Mouse (Mus musculus) NIH3T3 (cell line): ENCODE measurements around the gene Crhbp.
A peak's percentile ranks its signal among the peaks of the same experiment; 100 is the strongest.

Experiments used
- DNase-seq: peaks from one replicate; pipeline ENCODE4 v3.0.0-alpha.2; 2012; ENCODE audit warnings: low read depth

Crhbp gene

GRCm38 (mm10) chr13:95418575-95419203 is 26.0 kb downstream of the Crhbp start:
- DNase-seq: no peak

- DNase-seq: no peak
These were observed 32.5 kb downstream of the Crhbp start for GRCm38 (mm10) chr13:95412257-95412656.

- no peak for DNase-seq
These were observed 51.5 kb downstream of the Crhbp start for GRCm38 (mm10) chr13:95393242-95393641.

GRCm38 (mm10) chr13:95389866-95390865 is 54.6 kb downstream of the Crhbp start:
- DNase-seq: peak; percentile 88

- no peak for DNase-seq
These were observed 56.5 kb downstream of the Crhbp start for GRCm38 (mm10) chr13:95388226-95388625.

GRCm38 (mm10) chr13:95382418-95382817 is 62.3 kb downstream of the Crhbp start:
- DNase-seq: no peak
